Mouse (Mus musculus) MEL (cell line): ENCODE measurements around the gene Carnmt1. TPM values are rescaled to one million over a fixed set of nuclear protein-coding genes. Genes with fewer than 3 reads are reported as not detected.

Source experiments
- DNase-seq: peaks from one replicate; pipeline ENCODE4 v3.0.0; 2011; ENCODE audit warnings: low read depth, low spot score
- H3K27ac ChIP-seq: 2 replicates; pipeline ENCODE4 v1.5.1; 2012; ENCODE audit warnings: low read depth, mild to moderate bottlenecking, control low read depth, low read length, moderate library complexity; ENCODE audit not compliant: control insufficient read depth
- H3K27me3 ChIP-seq, 2 experiments: fragments of 150-350 bp in 1 of 2; sonication (generic) in 1 of 2; 2 replicates each; pipeline ENCODE4 v1.6.1; 2012; ENCODE audit warnings: low read length in 2 of 2, mild to moderate bottlenecking in 2 of 2, improper control_type of control experiment in 1 of 2, moderate library complexity in 1 of 2; ENCODE audit not compliant: insufficient read depth in 2 of 2, control insufficient read depth in 1 of 2
- H3K36me3 ChIP-seq, 2 experiments: 2 replicates each; pipeline ENCODE4 v1.6.1; 2012 to 2014; ENCODE audit warnings: low read length in 2 of 2, improper control_type of control experiment in 1 of 2, inconsistent platforms in 1 of 2, mild to moderate bottlenecking in 1 of 2; ENCODE audit not compliant: insufficient read depth in 2 of 2, control insufficient read depth in 1 of 2
- H3K4me1 ChIP-seq, 2 experiments: fragments of 150-350 bp in 1 of 2; sonication (generic) in 1 of 2; 2 replicates each; pipeline ENCODE4 v1.6.1; 2012; ENCODE audit warnings: low read length in 2 of 2, improper control_type of control experiment in 1 of 2, mild to moderate bottlenecking in 1 of 2; ENCODE audit not compliant: insufficient read depth in 2 of 2, control insufficient read depth in 1 of 2
- H3K4me3 ChIP-seq, 2 experiments: fragments of 150-350 bp in 1 of 2; sonication (generic) in 1 of 2; 2 replicates each; pipeline ENCODE4 v1.5.1; 2012; ENCODE audit warnings: low read depth in 2 of 2, low read length in 2 of 2, mild to moderate bottlenecking in 2 of 2, moderate library complexity in 2 of 2, control low read depth in 1 of 2, improper control_type of control experiment in 1 of 2; ENCODE audit not compliant: control insufficient read depth in 1 of 2, insufficient read depth in 1 of 2
- H3K79me2 ChIP-seq: 2 replicates; pipeline ENCODE4 v1.6.1; 2012; ENCODE audit warnings: mild to moderate bottlenecking, low read length, moderate library complexity; ENCODE audit not compliant: control insufficient read depth, poor library complexity, insufficient read depth
- H3K9ac ChIP-seq: 2 replicates; pipeline ENCODE4 v1.6.1; 2012; ENCODE audit warnings: low read depth, mild to moderate bottlenecking, control low read depth, low read length, moderate library complexity; ENCODE audit not compliant: control insufficient read depth, poor library complexity, severe bottlenecking
- H3K9me3 ChIP-seq: fragments of 150-350 bp; sonication (generic); replicated peaks from 2 replicates; pipeline ENCODE4 v1.6.1; 2012; ENCODE audit warnings: mild to moderate bottlenecking, low read length, improper control_type of control experiment, moderate library complexity; ENCODE audit not compliant: insufficient read depth
- BHLHE40 ChIP-seq: IDR thresholded peaks from 2 replicates; pipeline ENCODE4 v1.6.1; 2012; ENCODE audit warnings: low read depth, mild to moderate bottlenecking, inconsistent platforms, low read length, improper control_type of control experiment, borderline replicate concordance
- CHD2 ChIP-seq: IDR thresholded peaks from 2 replicates; pipeline ENCODE4 v1.6.1; 2011; ENCODE audit warnings: low read length, improper control_type of control experiment
- CTCF ChIP-seq, 3 experiments: IDR thresholded peaks in 2 of 3; conservative IDR thresholded peaks in 1 of 3; 2 replicates each; pipeline ENCODE4 v1.5.1; 2011 to 2012; ENCODE audit warnings: low read length in 3 of 3, low read depth in 2 of 3, mild to moderate bottlenecking in 2 of 3, improper control_type of control experiment in 1 of 3, inconsistent platforms in 1 of 3, mixed read lengths in 1 of 3, moderate library complexity in 1 of 3; ENCODE audit not compliant: control insufficient read depth in 1 of 3, insufficient read depth in 1 of 3, poor library complexity in 1 of 3, severe bottlenecking in 1 of 3
- EP300 ChIP-seq, 2 experiments: IDR thresholded peaks; 2 replicates each; pipeline ENCODE4 v1.6.1; 2011; ENCODE audit warnings: improper control_type of control experiment in 2 of 2, low read length in 2 of 2, low read depth in 1 of 2, mild to moderate bottlenecking in 1 of 2
- ETS1 ChIP-seq: IDR thresholded peaks from 2 replicates; pipeline ENCODE4 v1.6.1; 2012; ENCODE audit warnings: low read depth, mild to moderate bottlenecking, inconsistent platforms, low read length, improper control_type of control experiment, moderate library complexity
- GATA1 ChIP-seq: IDR thresholded peaks from 2 replicates; pipeline ENCODE4 v1.6.1; 2011; ENCODE audit warnings: low read depth, low read length, improper control_type of control experiment
- HCFC1 ChIP-seq: IDR thresholded peaks from 2 replicates; pipeline ENCODE4 v1.6.1; 2012; ENCODE audit warnings: low read depth, mild to moderate bottlenecking, inconsistent platforms, low read length, improper control_type of control experiment, moderate library complexity
- MAX ChIP-seq: IDR thresholded peaks from 2 replicates; pipeline ENCODE4 v1.6.1; 2011; ENCODE audit warnings: low read length, improper control_type of control experiment
- MXI1 ChIP-seq: IDR thresholded peaks from 2 replicates; pipeline ENCODE4 v1.6.1; 2011; ENCODE audit warnings: mild to moderate bottlenecking, low read depth, low read length, improper control_type of control experiment
- MYB ChIP-seq: IDR thresholded peaks from 2 replicates; pipeline ENCODE4 v1.6.1; 2011; ENCODE audit warnings: mild to moderate bottlenecking, low read depth, low read length, improper control_type of control experiment
- MYC ChIP-seq: IDR thresholded peaks from 2 replicates; pipeline ENCODE4 v1.6.1; 2011; ENCODE audit warnings: low read depth, mild to moderate bottlenecking, low read length, improper control_type of control experiment, moderate library complexity
- POLR2A ChIP-seq, 2 experiments: IDR thresholded peaks; 2 replicates each; pipeline ENCODE4 v1.6.1; 2011 to 2012; ENCODE audit warnings: low read length in 2 of 2, mild to moderate bottlenecking in 2 of 2, control low read depth in 1 of 2, improper control_type of control experiment in 1 of 2, low read depth in 1 of 2, moderate library complexity in 1 of 2; ENCODE audit not compliant: control insufficient read depth in 1 of 2, insufficient read depth in 1 of 2, poor library complexity in 1 of 2
- RCOR1 ChIP-seq: IDR thresholded peaks from 2 replicates; pipeline ENCODE4 v1.6.1; 2012; ENCODE audit warnings: low read depth, mild to moderate bottlenecking, inconsistent platforms, low read length, improper control_type of control experiment
- SIN3A ChIP-seq: IDR thresholded peaks from 2 replicates; pipeline ENCODE4 v1.6.1; 2012; ENCODE audit warnings: low read length, improper control_type of control experiment, inconsistent platforms
- SMC3 ChIP-seq: IDR thresholded peaks from 2 replicates; pipeline ENCODE4 v1.6.1; 2011; ENCODE audit warnings: low read depth, low read length, improper control_type of control experiment
- TBP ChIP-seq: IDR thresholded peaks from 2 replicates; pipeline ENCODE4 v1.8.0; 2011; ENCODE audit warnings: low read depth, low read length, improper control_type of control experiment
- TCF12 ChIP-seq: IDR thresholded peaks from 2 replicates; pipeline ENCODE4 v1.6.1; 2014; ENCODE audit warnings: low read depth, mild to moderate bottlenecking, inconsistent platforms, low read length, improper control_type of control experiment, moderate library complexity
- UBTF ChIP-seq: IDR thresholded peaks from 2 replicates; pipeline ENCODE4 v1.6.1; 2012; ENCODE audit warnings: low read depth, mild to moderate bottlenecking, inconsistent platforms, low read length, improper control_type of control experiment, moderate library complexity, borderline replicate concordance; ENCODE audit not compliant: insufficient read depth
- USF1 ChIP-seq: IDR thresholded peaks from 2 replicates; pipeline ENCODE4 v1.6.1; 2014; ENCODE audit warnings: low read depth, mild to moderate bottlenecking, inconsistent platforms, low read length, improper control_type of control experiment, moderate library complexity
- ZKSCAN1 ChIP-seq: IDR thresholded peaks from 2 replicates; pipeline ENCODE4 v1.6.1; 2012; ENCODE audit warnings: low read depth, mild to moderate bottlenecking, inconsistent platforms, low read length, improper control_type of control experiment, moderate library complexity
- polyA plus RNA-seq, 2 experiments: library from polyadenylated mRNA; stranded (reverse) in 1 of 2; unstranded in 1 of 2; fragments of >175 nt in 1 of 2; fragments of >200 nt in 1 of 2; gene quantifications; 2 replicates each; pipeline versions ENCODE4 v1.2.1 to v1.2.4; 2012; ENCODE audit warnings: low replicate concordance in 2 of 2, low read depth in 1 of 2; ENCODE audit not compliant: insufficient read length in 2 of 2, insufficient read depth in 1 of 2, missing spikeins in 1 of 2
- total RNA-seq: library from RNA; depleted of rRNA; stranded (reverse); fragments of 300-350 nt; gene quantifications from 2 replicates; pipeline ENCODE4 v1.2.3, GENCODE M21; 2012

The Carnmt1 gene
- total and polyA plus RNA-seq, 3 experiments, result 15.4 to 23.3 TPM; not detected in 1

DNA sequence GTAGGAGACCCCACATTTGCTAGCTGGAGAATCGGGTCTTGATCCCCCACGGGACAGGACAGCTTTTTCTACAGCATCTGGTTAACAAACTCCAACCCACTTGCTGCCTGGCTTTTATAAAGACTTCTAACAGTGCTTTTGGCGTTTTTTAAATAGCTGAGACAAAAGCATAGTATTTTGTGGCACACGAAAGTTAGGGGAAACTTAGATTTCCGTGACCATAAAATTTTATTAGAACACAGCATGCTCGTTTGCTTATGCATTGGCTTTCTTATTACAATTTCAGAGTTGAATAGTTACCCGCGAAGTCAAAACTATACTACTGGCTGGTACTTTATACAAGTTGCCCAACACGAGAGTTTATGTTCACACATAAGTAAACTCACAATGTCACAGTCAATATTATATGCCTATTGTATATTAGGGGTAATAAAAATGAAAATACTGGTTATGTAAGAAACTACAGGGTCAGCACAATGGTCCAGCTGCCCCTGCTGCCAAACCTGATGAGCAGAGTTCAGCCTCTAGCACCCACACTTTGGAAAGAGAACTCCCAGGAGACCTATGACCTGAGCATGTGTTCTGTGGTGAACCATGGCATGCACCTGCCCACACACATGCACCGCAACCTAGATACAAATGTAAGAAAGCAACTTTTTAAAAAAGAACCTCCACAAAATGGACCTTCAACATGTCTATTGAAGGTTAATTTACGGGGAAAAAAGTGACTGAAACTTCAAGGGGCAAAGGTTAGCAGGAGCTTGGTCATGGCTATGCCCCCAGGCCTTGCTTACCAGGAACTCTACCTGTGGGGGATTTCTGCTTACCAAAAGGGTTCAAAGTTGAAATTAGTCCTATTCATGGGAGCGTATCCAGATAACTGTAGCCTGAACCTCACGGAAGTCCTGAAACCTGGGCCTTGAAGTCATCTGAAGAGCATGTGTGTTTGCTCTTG, 38.1 kb upstream of the Carnmt1 start:
- no peak for DNase-seq
- no peak for TF ChIP-seq ETS1
- TF ChIP-seq TBP, result no peak
- no peak for TF ChIP-seq HCFC1
- TF ChIP-seq MXI1, result peak; percentile 86
- TF ChIP-seq MAX, result peak; percentile 53; the same call in 1 of the 2 replicates
- TF ChIP-seq CTCF (IDR thresholded peaks at IDR 0.05 in 2 of 3, conservative IDR thresholded peaks at IDR 0.05 in 1 of 3; ENCODE audit: control insufficient read depth in 1 of 3, insufficient read depth in 1 of 3, low read depth in 2 of 3, low read length in 3 of 3, poor library complexity in 1 of 3, severe bottlenecking in 1 of 3), result no peak
- TF ChIP-seq MYC, result peak; percentile 61; the same call in 1 of the 2 replicates
- no peak for TF ChIP-seq UBTF
- TF ChIP-seq CHD2, result no peak
- no peak for TF ChIP-seq MYB
- TF ChIP-seq POLR2A (IDR thresholded peaks at IDR 0.05; ENCODE audit: control insufficient read depth in 1 of 2, insufficient read depth in 1 of 2, low read depth in 1 of 2, low read length in 2 of 2, poor library complexity in 1 of 2), result no peak
- no peak for TF ChIP-seq TCF12
- TF ChIP-seq RCOR1, result no peak
- TF ChIP-seq BHLHE40, result 0 out of 2 replicates have a peak, but pooled peaks have one; percentile 35
- peaks cover 34% of the 10 kb centered on the region for H3K79me2 ChIP-seq
- peak overlapping the region; percentile 2; the same call in 1 of the 2 replicates for H3K27ac ChIP-seq
- peaks cover 4 to 19% of the 10 kb centered on the region in 2 experiments for H3K4me1 ChIP-seq
- H3K9me3 ChIP-seq, result no peaks in the 10 kb centered on the region
- peak overlapping the region; percentile 61 to 100 for H3K4me3 ChIP-seq
- H3K36me3 ChIP-seq, result peaks cover 0 to 13% of the 10 kb centered on the region in 2 experiments; a peak in 2 of 4 replicates
- H3K9ac ChIP-seq, result peak overlapping the region; percentile 65
- no peaks in the 10 kb centered on the region for H3K27me3 ChIP-seq

- H3K4me1 ChIP-seq, result peaks cover 6 to 13% of the 10 kb centered on the region in 2 experiments
- peak; percentile 75 for TF ChIP-seq MXI1
- TF ChIP-seq GATA1, result 0 out of 2 replicates have a peak, but pooled peaks have one; percentile 16
- peak; percentile 72 for TF ChIP-seq USF1
- no peak for TF ChIP-seq ZKSCAN1
- TF ChIP-seq ETS1, result peak; percentile 49; the same call in 1 of the 2 replicates
- TF ChIP-seq MAX, result peak; percentile 85
- TF ChIP-seq EP300 (IDR thresholded peaks at IDR 0.05; ENCODE audit: low read depth in 1 of 2, low read length in 2 of 2), result peak; percentile 9 to 24; a peak in 1 of 4 replicates
- TF ChIP-seq MYC, result peak; percentile 91
- TF ChIP-seq CTCF (IDR thresholded peaks at IDR 0.05 in 2 of 3, conservative IDR thresholded peaks at IDR 0.05 in 1 of 3; ENCODE audit: control insufficient read depth in 1 of 3, insufficient read depth in 1 of 3, low read depth in 2 of 3, low read length in 3 of 3, poor library complexity in 1 of 3, severe bottlenecking in 1 of 3), result no peak
- TF ChIP-seq BHLHE40, result peak; percentile 87
- TF ChIP-seq SMC3, result no peak
- TF ChIP-seq SIN3A, result peak; percentile 52; the same call in 1 of the 2 replicates
- TF ChIP-seq, all 39 proteins: peak for 9
- H3K9me3 ChIP-seq, result no peaks in the 10 kb centered on the region
- H3K27me3 ChIP-seq, result no peaks in the 10 kb centered on the region
- H3K27ac ChIP-seq, result peak overlapping the region; percentile 5; the same call in 1 of the 2 replicates
- peak; percentile 39 for DNase-seq
- H3K9ac ChIP-seq, result no peak overlapping the region
- H3K36me3 ChIP-seq, result peaks cover 7 to 9% of the 10 kb centered on the region in 2 experiments; a peak in 3 of 4 replicates
- no peak overlapping the region for H3K4me3 ChIP-seq
- H3K79me2 ChIP-seq, result peaks cover 2% of the 10 kb centered on the region; the same call in 1 of the 2 replicates
Measured at GRCm38 (mm10) chr19:18637954-18638353, 32.6 kb upstream of the Carnmt1 start.
